Mouse (Mus musculus) adrenal gland, adult 2 months (tissue): Measurements from ENCODE around the gene Abhd6. TPM values are rescaled to one million over a fixed set of nuclear protein-coding genes. Genes with fewer than 3 reads are reported as not detected.
"Not testable (repeated sequence)": the region's sequence is repeated elsewhere in the genome, so short reads cannot be mapped to it uniquely, and the experiment has no call there.

Source experiments
- DNase-seq: peaks from one replicate; pipeline ENCODE4 v3.0.0; 2021
- polyA plus RNA-seq: library from polyadenylated mRNA; depleted of rRNA; stranded (reverse); fragments of >200 nt; gene quantifications from 2 replicates; pipeline ENCODE4 v1.2.3, GENCODE M21; 2012
- total RNA-seq, 2 experiments: library from RNA; stranded (reverse); gene quantifications; 2 replicates each; pipeline ENCODE4 v1.2.3; 2021

The Abhd6 gene
- total and polyA plus RNA-seq, 3 experiments = 78.0 to 123 (median 103) TPM

DNA sequence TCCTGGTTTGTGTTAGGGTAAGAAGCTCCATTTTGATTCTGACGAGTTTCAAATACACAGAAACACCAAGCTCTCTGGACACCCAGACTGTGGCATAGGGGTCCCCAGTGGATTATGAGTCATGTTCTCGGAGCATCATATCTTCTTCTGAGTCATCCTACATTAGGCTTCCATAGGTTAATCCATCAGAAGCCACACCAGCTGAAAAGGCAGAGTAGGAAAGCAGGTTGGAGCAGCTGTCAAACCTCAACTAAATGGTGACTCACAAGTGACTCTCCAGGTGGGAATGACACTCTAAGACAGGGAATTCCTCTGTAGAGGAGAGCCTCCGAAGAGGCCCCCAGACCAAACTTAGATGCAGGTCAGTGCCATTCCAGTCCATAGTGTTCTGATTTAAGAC lies 3.7 kb upstream of the Abhd6 start:
- no peak for DNase-seq

DNA sequence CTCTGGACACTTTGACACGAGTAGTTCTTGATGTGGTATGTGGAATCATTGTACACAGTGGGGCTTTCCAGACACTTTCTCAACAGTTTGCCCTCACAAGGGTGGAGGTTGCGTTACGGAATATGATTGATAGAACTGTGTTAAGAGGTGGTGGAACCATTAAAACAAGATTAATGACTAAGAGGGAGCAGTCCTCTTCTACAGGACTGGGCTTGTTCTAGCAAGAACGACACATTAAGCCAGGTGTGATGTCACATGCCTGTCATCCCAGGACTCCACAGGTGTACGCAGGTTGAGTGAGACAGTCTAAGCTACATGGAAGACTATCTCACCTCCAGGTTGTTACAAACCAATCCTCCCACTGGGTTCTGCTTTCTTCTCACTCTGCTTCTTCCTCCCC lies 3.3 kb upstream of the Abhd6 start:
- DNase-seq = no peak

DNA sequence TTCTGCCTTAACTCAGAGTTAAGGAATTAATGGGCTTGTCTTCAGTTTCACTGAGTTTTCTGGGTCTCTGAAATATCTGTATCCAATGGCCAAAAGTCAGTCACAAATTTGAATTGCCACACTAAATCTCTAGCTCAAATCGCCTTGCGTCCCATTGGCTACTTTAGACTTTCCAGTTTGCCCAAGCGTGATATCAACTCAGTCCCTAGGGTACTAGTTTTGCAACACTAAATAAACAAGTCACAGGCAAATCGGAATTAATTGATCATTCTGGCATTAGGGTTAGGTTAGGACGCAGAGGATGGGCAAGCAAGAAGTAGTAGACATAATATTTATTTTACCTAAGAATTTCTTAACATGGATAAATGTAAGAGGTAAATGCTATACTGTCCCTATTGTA lies 2.5 kb upstream of the Abhd6 start:
- no peak for DNase-seq

DNA sequence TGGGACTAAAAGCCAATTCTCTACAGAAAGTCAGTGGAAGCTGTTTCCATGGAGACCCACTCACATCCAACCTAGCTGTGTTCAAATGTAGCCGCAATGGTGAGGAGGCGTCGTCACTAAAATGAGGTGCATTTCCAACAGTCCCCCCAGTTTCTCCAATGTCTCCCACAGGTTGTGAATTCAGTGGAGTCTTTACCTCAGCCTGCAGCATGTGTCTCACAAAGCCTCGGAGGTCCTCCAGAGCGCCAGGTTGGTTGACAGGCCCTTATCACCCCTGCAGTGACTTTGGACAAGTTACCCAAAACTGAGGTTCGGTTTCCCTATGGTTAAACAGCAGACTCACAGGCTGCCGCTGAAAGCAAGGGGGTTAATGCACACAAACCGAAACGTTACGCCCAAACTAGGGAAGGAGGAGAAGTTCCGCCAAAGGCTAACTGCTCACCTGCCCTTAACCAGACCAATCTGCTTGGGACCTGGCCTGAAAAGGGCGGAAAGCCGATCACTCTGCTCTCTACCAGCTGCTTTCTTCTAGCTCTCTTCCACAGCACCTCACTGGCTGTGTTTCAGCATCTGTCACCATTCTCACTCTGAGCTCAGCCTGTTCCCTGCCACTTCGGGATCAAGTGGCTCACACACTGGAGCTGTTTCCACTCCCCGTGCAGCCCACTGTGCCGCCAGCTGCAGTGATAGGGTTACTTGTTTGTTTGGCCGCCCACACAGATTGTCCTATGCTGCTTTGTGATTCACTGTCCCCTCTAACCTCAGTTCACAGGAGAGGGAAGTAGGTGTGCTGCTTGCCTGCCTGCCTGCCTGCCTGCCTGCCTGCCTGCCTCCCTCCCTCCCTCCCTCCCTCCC lies 1.6 kb upstream of the Abhd6 start:
- no peak for DNase-seq

DNA sequence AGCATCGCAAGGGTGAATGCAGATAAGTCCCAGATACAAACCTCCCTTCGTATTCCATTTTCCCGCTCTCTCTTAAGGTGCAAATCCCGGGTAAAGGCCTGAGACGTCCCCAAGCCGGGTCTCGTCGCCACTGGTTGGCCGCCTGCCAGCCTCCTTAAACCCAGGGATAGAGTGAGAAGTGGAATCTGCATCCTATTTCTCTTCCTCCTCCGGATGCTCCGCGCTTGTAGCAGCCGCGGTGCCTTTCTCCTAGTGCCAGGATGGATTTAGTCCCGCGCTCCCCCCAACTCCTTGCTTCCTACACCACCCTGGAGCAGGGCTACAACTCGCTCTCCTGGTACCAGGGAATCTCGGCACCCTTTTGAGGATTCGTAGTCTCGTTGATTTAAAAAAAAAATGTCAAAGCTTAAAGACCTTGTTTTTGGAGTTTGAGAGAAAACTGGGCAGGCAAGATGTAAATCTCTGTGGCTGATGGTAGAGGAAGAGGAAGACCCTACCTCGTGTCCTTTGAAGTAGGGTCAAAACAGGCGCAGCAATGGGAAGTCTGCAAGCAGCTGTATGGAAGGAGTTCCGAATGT lies 480 bp downstream of the Abhd6 start:
- peak; percentile 67 for DNase-seq

DNA sequence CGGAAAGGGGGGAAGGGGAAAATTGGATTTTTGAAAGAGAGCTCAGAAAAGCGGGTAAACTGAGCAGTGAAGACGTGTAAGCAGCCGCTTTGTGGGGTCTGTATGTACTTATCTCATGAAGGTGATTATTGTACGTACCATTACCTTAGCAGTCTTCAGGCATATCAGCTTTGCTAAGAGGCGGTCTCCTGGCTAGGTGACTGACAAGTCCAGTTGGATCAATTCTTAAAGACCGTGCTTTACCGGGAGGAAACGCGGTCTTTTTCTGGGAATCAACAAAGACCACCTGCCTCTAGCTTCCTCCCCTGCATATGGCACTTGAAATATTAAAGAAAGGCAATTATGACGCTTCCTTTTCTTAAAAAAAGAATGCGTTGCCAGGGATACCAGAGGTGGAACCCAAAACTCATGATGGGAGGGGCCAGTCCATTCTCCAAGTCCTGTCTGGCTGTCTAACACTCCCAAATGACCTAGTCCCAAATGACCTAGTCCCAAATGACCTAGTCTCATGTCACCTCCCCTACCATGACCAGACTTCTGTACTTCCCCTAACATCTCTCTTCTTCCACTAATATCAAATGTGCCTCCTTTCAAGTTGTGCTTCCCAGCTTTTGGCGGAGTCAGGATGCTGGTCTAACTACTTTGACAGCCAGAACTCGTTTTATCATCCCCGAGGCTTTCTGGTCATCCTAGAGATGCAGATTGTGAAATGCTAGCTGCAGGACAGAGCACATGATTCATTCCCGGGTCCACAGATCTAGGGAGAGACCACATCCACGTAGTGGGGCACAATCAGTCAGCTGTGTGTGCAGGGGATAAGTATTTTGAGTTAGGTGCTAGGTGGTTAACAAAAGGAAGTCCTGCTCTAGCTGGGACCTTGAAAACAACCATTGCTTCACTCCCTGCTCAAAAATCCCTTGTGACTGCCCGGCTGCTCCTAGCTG lies 1.3 kb downstream of the Abhd6 start:
- peak; percentile 73 for DNase-seq

DNA sequence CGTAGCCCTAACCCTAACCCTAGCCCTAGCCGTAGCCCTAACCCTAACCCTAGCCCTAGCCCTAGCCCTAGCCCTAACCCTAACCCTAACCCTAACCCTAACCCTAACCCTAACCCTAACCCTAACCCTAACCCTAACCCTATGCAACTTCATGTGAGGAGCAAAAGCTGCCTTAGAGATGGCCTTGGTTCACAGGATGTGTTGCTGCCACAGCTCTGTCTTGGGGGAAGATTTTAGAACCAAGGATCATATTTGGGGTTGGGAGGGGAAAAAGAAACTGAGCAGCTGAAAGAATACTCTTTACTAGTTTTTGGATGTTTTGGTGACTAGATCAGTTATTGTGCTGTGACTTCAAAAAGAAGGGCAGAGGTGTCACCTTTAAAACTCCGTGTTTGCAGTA lies 3.4 kb downstream of the Abhd6 start:
- DNase-seq = not testable (repeated sequence)

DNA sequence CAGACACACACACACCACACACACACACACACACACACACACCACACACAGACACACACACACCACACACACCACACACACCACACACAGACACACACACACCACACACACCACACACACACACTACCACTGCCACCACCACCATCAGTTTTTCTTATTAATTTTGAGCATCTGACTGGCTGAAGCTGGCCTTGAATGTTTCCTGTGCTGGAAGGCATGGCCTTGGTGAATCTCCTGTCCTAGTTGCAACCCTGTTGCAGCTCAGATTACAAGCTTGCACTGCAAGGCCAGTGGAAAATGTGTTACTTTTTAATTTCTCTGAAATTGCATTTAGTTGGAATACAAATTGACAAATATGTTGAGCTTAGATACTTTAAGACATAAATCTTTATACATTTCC lies 4.4 kb downstream of the Abhd6 start:
- DNase-seq = peak; percentile 75

DNA sequence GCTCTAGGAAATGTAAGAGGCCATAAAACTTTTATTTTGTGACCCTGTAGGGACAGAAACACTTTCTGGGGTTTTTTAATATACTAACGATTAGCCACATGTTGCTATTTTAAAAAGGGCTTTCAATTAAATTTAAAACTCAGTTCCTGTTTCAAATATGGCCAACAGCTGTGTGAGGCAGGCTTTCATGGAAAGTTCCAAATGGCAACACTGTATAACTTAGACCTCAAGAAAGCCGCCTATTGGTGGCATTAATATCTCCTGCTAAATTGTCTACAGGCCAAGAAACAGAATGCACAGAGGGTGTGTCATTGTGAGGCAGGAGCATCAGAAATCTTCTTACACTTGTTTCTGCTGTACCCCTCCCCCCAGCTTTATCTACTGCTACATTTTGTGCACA lies 4.8 kb downstream of the Abhd6 start:
- no peak for DNase-seq

DNA sequence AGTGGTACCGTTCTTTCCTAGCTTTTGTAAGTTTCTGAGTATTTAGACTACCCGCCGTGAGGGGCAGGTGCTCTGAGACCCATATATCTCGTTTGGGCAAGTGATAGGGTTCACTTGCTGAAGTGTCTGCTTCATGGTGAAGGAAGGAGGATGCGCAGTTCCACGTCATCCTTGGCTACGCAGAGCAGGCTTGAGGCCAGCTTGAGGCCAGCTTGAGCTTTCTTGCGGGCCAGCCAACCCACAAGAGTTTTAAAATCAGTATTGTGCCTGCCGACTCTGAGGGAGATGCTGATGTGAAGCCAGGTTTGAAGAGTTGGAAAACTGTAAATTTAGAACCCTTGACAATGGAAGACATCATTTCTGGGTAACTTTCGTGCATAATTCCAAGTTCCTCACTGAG lies 5.2 kb downstream of the Abhd6 start:
- no peak for DNase-seq

DNA sequence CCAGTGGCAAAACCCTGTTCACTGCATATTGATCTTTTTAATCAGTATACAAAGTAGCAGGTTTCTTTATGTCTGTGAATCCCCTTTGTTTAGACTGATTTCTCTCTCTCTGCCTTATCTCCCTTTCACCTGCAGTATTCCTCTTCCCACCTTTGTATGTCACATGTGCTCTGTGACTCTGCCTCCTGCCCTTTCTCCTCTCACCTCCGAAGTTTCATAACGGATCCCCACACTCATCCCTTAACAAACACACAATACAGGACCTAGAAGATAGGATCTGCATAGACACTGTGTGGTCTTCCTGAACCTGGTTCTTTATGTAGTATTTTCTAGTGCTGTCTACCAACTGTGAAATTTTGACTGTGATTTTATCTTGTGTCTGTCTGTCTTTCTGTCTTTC lies 8.6 kb downstream of the Abhd6 start:
- no peak for DNase-seq

DNA sequence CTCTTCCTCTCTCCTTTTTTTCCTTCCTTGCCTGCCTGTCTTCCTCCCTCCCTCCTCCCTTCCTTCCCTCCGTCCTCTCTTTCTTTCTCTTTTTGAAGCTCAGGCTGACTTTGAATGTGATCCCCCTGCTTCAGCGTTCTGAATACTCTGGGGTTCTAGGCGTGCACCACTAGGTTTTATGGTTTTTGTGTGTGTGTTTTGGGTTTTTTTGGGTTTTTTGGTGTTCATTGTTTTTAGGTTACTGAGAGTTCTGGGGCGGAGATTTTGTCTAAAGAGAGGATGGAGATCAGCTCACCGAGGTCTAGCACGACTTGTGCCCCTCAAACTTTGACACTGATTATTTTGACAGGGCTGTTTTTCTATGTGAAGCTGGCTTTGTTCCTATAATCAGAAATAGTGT lies 9.2 kb downstream of the Abhd6 start:
- no peak for DNase-seq

DNA sequence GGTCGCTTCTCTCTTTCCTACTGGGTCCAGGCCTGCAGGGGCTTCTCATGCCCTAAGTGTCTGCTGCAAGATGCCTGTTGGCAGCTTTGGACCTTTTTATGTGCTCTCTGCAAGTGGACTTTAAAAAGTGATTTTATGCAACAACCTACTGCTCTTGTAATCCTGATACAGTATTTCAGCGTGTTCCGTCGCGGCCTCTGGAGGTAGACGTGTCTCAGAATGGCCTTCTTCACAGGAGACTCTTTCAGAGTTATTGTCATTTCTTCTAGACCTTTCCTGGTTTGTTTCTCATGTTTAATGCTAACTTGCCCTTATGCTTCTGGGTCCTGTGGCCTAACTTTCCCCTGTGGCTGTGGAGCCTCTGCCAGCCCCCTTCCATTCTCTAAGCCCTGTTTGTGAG lies 13.1 kb downstream of the Abhd6 start:
- no peak for DNase-seq

DNA sequence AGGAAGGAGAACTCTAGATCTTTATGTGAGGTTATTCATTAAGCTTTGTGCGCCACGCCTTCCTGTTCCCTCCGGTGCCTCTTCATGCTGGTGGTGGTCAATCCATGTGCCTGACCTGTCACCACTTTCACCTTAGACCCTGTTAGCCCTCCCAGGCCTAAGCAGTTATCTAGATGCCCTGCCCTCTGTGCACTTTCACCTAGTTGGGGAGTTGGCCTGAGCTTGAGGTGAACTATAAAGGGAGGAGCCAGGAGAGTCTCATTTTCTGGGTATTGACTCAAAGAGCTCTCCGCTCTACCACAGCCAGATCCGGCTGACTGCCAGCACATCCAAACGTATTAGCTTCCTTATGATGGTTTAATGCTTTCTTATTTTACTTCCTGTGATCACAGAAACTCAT lies 13.6 kb downstream of the Abhd6 start:
- no peak for DNase-seq

DNA sequence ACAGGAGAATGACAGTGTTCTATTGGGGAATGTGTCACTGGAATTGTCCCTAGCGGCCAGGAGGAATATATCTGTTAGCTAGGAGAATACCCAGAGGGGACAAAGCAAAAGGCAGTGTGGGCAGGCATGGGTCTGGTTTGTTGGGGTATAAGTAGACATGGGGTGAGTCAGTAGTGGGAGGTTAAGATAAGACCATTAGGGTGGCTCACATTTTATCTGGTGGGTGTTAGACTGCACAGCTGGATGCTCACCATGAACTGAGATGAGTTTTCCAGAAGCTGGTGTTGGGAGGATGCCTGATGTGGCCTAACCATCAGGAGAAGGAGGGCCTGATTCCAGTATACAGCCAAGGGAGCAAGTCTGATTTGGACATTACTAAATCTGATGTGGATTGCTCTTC lies 14.2 kb downstream of the Abhd6 start:
- DNase-seq = no peak

DNA sequence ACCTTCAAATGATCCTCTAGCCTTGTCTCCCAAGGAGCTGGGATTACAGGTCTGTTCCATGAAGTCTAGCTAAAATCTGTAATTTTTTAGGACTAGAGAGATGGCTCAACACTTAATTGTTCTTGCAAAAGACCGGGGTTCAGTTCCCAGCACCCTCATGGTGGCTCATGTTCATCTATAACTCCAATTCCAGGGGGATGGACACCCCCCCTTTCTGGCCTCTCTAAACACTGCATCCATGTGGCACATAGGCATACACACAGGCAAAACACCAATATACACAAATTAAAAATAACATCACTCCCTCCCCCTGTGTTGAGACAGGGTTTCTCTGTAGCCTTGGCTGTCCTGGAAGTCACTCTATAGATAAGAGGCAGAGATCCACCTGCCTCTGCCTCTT lies 17.3 kb downstream of the Abhd6 start:
- no peak for DNase-seq

DNA sequence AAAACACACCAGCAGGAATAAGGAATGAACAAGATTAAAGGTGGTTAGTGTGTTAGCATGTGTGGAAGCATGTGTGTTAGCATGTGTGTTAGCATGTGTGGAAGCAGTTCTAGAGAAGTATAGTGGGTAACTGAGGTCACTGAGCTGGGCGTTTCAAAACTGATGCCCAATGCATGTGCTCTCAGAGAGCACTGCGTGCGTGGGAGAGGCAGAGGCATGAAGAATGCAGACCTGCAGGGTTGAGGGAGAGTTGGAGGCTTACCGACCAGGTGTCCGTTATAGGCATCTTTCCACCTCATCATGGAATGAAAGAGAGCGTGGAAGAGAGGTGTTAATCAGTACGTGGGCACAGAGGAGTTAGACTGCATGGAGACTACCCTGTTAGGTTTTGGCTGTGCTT lies 17.8 kb downstream of the Abhd6 start:
- DNase-seq = no peak

DNA sequence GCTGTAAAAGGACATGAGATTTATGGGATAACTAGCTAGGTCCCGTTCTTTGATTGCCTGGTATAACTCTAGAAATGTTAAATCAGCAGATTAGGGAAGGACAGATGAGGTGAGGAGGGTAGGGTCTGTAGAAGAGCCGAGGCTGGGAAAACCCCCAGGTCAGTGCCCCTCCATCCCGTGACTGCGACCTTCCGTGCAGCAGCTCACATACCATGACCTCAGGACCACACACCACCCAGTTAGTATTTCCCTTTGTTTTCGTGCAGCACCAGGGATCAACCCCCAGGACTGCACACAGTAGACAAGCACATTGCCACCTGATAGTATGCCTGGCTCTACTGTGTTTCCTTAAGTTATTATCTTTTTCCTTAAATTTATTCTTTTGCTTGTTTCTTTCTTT lies 21.8 kb downstream of the Abhd6 start:
- no peak for DNase-seq

DNA sequence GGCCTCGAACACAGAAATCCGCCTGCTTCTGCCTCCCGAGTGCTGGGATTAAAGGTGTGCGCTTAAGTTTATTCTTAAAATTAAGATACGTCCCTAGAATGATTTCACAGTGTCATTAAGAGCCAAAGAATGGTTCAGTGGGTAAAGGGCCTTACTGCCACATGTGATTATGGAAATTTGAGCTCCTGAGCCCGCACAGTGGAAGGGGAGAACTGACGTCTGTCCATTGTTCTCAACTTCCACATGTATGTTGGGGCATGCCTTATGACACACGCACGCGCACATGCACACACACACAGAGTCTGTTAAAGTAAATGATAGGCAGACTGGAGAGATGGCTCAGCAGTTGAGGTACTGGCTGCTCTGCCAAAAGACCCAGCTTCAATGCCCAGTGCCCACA lies 22.2 kb downstream of the Abhd6 start:
- no peak for DNase-seq

DNA sequence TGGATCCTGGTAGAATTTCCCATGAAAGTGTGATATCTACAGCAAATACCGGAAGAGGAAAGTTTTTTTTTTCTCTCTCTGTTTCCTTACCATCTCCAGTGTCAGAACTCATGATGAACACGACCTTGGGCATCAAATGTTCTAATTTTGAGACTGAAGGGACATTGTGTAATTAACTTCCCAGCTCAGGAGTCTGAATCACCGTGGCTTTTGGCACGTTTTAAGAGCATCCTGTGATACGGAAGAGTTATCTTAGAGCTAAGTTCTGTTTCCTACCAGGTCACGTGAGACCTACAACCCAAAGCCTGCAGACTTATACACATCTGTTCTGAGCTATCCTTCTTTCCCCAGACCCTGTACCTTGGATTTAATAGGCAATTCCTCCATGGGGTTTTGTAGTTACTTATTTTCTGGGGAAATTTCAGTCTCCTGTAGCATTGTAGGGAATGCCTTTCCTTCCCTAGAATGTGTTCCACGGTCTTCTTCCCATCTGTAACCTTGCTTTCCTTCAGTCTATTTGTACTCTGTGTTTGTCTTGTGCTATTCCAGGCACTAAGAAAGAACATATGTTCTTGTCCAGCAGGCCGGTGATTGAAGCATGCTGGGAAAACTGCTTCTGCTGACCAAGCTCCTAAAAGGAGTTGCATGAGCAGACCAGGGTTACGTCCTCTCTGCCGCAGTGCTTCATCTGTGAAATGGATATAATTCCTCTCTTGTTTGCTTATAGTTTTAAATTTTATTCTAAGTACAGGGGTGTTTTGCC lies 24.2 kb downstream of the Abhd6 start:
- no peak for DNase-seq

DNA sequence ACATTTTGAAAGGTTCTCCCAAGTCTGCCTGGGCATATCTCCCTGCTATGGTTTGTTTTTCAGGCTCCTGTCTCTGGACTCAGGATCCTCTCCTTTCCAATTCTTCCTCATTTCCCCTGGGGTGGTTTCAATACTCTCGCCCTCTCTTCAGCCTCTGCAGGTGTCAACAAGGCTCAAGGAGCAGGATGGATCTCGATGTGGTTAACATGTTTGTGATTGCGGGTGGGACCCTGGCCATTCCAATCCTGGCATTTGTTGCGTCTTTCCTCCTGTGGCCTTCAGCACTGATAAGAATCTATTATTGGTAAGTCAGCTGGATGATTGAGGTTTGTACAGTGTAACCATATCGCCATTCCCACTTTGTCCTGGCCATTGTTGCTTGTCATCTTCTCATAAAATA lies 25.4 kb downstream of the Abhd6 start:
- no peak for DNase-seq

DNA sequence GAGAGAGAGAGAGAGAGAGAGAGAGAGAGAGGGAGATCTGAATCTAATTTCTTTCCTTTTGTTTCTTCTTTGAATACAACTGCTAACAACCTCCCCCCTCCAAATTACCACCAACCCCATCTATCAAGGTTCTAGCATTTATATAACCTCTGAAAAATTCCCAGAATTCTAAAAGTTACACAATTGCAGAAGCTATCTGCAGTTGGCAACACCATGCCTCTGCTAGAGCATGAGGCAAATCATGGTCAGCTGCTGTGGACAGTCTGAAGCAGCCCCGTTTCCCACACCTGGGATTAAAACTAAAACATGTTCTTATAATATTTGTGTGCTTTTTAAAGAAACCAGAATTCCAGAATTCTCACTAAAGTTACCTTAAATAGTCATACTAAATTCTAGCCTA lies 27.1 kb downstream of the Abhd6 start:
- DNase-seq = no peak
